Mouse (Mus musculus): ENCODE measurements around the gene Ttc33. TPM values are rescaled to one million over a fixed set of nuclear protein-coding genes. Genes with fewer than 3 reads are reported as not detected.

Gene Ttc33
- polyA plus RNA-seq (2014; fragmentation: Illumina TruSeq; extraction: RNeasy Lipid Tissue Mini Kit (QIAGEN cat#74804); ENCODE audit: low read depth, low replicate concordance), result 34.5 TPM

DNA sequence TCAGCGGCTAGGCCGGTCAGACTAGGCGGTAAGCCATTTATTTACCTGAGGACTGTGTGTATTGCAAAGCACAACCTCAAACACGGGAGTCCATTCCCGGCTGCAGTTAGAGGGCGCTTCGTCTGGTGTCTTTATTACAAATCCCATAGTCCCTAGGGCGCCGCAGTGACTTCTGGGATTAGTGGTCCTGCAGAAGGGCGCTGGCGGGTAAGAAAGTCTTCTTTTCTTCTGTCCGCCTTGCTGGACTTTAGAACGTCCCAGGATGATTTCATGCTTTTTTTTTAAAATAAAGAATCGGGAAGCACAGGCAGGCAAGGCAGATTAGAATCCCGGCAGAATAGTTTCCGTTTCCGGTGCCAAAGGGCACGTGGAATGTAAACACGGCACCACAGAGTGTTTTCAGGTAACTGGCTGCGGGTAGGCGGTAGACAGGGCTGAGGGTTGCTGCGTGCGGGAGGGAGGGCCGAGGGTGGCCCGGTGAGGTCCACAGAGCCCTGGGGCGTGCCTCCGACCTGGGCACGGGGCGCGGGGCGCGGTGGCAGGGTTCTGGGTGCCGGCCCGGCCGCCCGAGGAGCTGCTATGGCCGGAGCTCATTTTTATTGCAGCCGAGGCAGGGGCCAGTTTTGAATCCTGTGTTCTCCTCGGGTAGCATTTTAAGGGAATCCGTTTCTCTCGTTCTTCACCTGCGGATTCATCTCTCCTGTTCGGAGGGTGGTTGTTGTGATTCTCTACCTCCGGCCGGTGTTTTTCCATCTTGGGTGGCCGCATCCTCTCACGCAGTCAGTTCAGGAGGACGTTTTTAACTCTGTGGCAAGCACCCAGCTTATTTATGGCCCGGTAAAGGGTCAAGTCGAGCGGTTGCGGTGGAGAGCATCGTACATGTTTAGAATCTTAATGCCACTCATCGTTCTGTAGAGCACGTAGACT lies at the start of gene Ttc33:
Gene Ttc33 (plus strand): TSS at position 160 of the 927 bp plus-strand sequence.

DNA sequence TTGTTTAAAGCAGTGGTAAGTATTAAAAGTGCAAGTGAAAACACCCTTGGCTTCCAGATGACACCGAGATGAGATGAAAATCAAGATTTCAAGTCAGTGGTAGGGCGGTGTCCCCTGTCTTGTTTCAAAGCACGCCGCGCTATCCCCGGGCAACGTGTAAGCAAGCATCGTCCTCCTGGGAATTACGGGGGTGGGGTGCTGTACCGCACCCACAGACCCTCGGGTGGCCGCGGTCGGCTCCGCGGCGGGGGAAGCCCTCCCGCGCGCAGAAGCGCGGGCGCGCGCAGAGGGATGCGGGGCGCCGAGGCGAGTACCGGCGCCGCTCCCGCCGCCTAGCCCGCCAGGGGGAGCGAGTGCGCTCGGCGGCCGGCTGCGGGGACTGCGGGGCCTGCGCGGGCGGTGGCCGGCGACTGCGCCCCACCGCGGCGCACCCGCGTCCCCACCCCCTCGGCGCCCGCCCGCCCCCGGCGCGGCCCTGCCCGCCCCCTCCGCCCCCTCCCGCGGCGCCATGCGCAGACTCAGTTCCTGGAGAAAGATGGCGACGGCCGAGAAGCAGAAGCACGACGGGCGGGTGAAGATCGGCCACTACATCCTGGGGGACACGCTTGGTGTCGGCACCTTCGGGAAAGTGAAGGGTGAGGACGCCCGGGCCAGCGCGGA lies 41.8 kb upstream of the Ttc33 start, which contains the start of gene Prkaa1:
Gene Prkaa1 (plus strand): TSS at position 501 of the 660 bp plus-strand sequence.

DNA sequence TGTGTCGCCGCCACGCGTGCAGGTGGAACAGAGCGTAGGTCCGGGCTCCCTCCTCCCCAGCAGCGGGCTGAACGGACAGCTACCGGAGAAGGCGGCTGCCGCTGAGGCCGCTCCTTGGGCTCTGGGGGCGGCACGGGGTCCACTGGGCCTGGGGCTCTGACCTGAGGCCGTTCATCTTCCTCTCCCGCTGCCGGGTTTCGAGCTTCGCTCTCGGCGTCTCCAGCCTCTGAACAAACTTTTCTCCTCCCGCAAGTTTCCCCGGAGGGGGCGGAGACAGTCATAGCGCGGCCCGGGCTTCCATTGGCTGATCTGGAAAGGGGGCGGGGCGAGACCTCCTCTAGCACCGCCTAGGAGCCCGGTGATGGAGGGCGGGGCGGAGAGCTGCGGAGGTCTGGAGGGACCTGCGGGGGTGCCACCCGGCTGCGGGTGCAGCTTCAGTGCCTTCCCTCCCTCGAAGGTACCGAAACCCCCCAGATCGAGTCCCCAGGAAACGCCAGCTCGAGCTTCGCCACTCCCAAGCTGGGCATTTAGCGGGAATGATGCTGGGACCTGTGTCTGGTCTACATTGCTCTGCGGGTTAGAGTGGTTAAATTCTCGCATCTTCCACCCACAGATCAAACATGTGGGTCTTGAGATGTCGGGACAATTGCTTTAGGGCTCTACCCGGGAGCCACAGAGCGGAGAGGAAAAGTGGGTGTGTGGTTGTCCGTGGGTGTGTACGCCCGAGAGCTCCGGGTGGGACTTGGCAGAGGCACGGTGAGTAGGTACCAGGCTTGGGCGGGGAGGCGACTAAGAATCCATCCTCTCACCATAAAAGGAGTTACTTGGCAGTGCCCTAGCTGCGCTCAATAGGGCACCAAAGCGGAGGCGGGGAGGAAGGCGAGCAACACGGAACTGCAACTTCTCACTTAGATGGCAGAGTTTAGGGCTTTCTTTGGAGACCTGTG lies 58.9 kb downstream of the Ttc33 start, which contains the start of gene Ptger4:
Gene Ptger4 (minus strand): TSS at position 229 of the 947 bp plus-strand sequence.

Other genes starting within 250 kb of the Ttc33 start
- gene C7, start 121.8 kb upstream of the Ttc33 start, polyA plus RNA-seq (2014; fragmentation: Illumina TruSeq; extraction: RNeasy Lipid Tissue Mini Kit (QIAGEN cat#74804); ENCODE audit: low read depth, low replicate concordance), result 142 TPM
- 5.5 TPM for gene Card6, start 77.0 kb upstream of the Ttc33 start, polyA plus RNA-seq (2014; fragmentation: Illumina TruSeq; extraction: RNeasy Lipid Tissue Mini Kit (QIAGEN cat#74804); ENCODE audit: low read depth, low replicate concordance)
- 1,125 TPM for gene Rpl37, start 68.9 kb upstream of the Ttc33 start, polyA plus RNA-seq (2014; fragmentation: Illumina TruSeq; extraction: RNeasy Lipid Tissue Mini Kit (QIAGEN cat#74804); ENCODE audit: low read depth, low replicate concordance)
- gene Prkaa1, start 41.7 kb upstream of the Ttc33 start, polyA plus RNA-seq (2014; fragmentation: Illumina TruSeq; extraction: RNeasy Lipid Tissue Mini Kit (QIAGEN cat#74804); ENCODE audit: low read depth, low replicate concordance), result 19.5 TPM
- gene Ptger4, start 58.7 kb downstream of the Ttc33 start, polyA plus RNA-seq (2014; fragmentation: Illumina TruSeq; extraction: RNeasy Lipid Tissue Mini Kit (QIAGEN cat#74804); ENCODE audit: low read depth, low replicate concordance), result 5.5 TPM

All from adipose tissue, adult 10 weeks (tissue).